In the genomic region with DNA sequence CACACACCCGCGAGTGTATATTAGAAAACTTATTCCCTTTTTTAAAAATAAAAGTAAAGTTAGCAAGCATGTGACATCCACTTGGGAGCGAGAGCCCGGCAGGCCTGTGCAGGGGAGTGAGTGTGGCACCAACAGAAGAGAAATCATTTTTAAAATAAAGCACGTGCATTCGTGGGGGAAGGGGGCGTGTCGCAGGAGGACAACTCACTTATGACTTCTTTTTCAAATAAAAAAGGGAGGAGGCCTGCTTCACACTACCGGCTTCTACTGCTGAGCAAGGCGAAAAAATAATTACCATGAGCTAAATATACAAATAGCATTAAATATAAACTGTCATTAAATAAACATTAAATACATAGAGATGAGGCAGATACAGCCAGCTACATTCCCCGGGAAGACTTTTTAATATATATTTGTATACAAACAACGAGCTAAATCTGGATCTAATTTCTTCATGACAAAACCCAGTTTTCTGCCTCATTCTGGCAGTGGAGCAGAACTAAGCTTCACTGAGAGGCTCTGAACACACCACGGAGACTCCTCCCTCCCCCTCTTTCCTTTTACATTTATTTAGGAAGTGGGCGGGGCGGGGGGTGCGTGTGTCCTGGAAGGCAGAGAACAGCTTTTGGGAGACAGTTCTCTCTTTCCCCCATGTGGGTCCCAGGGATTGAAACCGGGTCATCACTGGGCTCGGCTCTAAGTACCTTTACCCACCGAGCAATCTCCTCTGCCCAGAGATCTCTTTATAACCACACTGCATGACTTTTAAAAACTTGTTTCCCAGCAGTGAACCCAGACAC, we compare ENCODE assay signal across 9 mouse cellular contexts. TPM values are rescaled to one million over a fixed set of nuclear protein-coding genes. Genes with fewer than 3 reads are reported as not detected.
DNase-seq lines count a peak whose midpoint lies in the region; ATAC-seq and TF ChIP-seq lines count a peak whose summit lies in the region.
"Had no signal": no experiment of that assay in that cellular context is flagged by ENCODE, and none has a peak within 500 bp of the region (broad histone marks: within the 10 kb centered on the region; RNA-seq: fewer than 3 reads in every experiment).

No protein-coding gene starts in this region.

- H3K27me3 ChIP-seq in liver, adult 2 months (ENCODE audit: control insufficient read depth, insufficient read depth, low read length), result no peaks in the 10 kb centered on the region
- no peaks in the 10 kb centered on the region for H3K27me3 ChIP-seq in forebrain, embryonic 12.5 days
- no peaks in the 10 kb centered on the region for H3K27me3 ChIP-seq in limb, embryonic 13.5 days

- 57% methylated on average over 19 of the region's 19 CpGs for WGBS in liver, adult 2 months
- 27% methylated on average over 19 of the region's 19 CpGs for WGBS in forebrain, embryonic 12.5 days
- 27% methylated on average over 19 of the region's 19 CpGs for WGBS in limb, embryonic 13.5 days

- no peak for TF ChIP-seq POLR2A in liver, adult 2 months (IDR thresholded peaks at IDR 0.05; ENCODE audit: extremely low read depth, insufficient read depth, low read length)

- no peak overlapping the region for H3K9ac ChIP-seq in liver, adult 2 months (ENCODE audit: low read depth, low read length)
- H3K9ac ChIP-seq in forebrain, embryonic 12.5 days, result 0 out of 2 replicates have a peak overlapping the region, but pooled peaks have one; percentile 29
- peak overlapping the region; percentile 55 for H3K9ac ChIP-seq in limb, embryonic 13.5 days

- peaks cover 74% of the 10 kb centered on the region for H3K79me2 ChIP-seq in liver, adult 2 months (ENCODE audit: control insufficient read depth, insufficient read depth, low read length)

- DNase-seq in liver, adult 2 months (ENCODE audit: extremely low read depth, low read depth, low spot score), result no peak
- no peak for DNase-seq in liver
- no peak for DNase-seq in thymus, postnatal 0 days (ENCODE audit: low spot score)
- no peak for DNase-seq in left cerebral cortex, postnatal 10 days (ENCODE audit: extremely low spot score in 1 of 2, low spot score in 2 of 2)
- no peak for DNase-seq in thymus, postnatal 14 days

- H3K4me1 ChIP-seq in liver, adult 2 months (ENCODE audit: control insufficient read depth, insufficient read depth, low read length), result peaks cover 47% of the 10 kb centered on the region
- peaks cover 92% of the 10 kb centered on the region for H3K4me1 ChIP-seq in forebrain, embryonic 12.5 days
- H3K4me1 ChIP-seq in limb, embryonic 13.5 days, result peaks cover 86% of the 10 kb centered on the region

- ATAC-seq in forebrain, embryonic 12.5 days (ENCODE audit: low FRiP score), result no peak
- no peak for ATAC-seq in limb, embryonic 13.5 days (ENCODE audit: low FRiP score, low read depth)
- ATAC-seq in neutrophil, adult 5-6 weeks (ENCODE audit: extremely low read depth, insufficient number of reproducible peaks, low FRiP score, poor library complexity, severe bottlenecking), result peak; percentile 35; the same call in 1 of the 2 replicates
- ATAC-seq: activated CD4-positive, CD25-positive, alpha-beta regulatory T cell, adult 4 months had no signal

- no peaks in the 10 kb centered on the region for H3K9me3 ChIP-seq in forebrain, embryonic 12.5 days
- no peaks in the 10 kb centered on the region for H3K9me3 ChIP-seq in limb, embryonic 13.5 days

- no peak for TF ChIP-seq CTCF in liver, adult 2 months (IDR thresholded peaks at IDR 0.05; ENCODE audit: low read depth, low read length)

- peak overlapping the region; percentile 71 for H3K4me2 ChIP-seq in forebrain, embryonic 12.5 days
- peak overlapping the region; percentile 80 for H3K4me2 ChIP-seq in limb, embryonic 13.5 days (replicated peaks)

- H3K36me3 ChIP-seq in liver, adult 2 months (ENCODE audit: control insufficient read depth, insufficient read depth, low read length), result no peaks in the 10 kb centered on the region
- H3K36me3 ChIP-seq in forebrain, embryonic 12.5 days (replicated peaks), result no peaks in the 10 kb centered on the region
- peaks cover 6% of the 10 kb centered on the region; the same call in 1 of the 2 replicates for H3K36me3 ChIP-seq in limb, embryonic 13.5 days

- H3K4me3 ChIP-seq in liver, adult 2 months (ENCODE audit: insufficient read depth, low read depth, low read length), result no peak overlapping the region
- peak overlapping the region; percentile 24 for H3K4me3 ChIP-seq in forebrain, embryonic 12.5 days (replicated peaks)
- H3K4me3 ChIP-seq in limb, embryonic 13.5 days, result peak overlapping the region; percentile 71

- 0 out of 2 replicates have a peak overlapping the region, but pooled peaks have one; percentile 3 for H3K27ac ChIP-seq in liver, adult 2 months (replicated peaks; ENCODE audit: insufficient read depth, low read depth, low read length)
- H3K27ac ChIP-seq in forebrain, embryonic 12.5 days, result peak overlapping the region; percentile 88
- H3K27ac ChIP-seq in limb, embryonic 13.5 days, result peak overlapping the region; percentile 61

- intact Hi-C loops in left cerebral cortex, postnatal 10 days (cut with DNase I), result loop anchor here (5.0 kb wide), 1 partner anchor 39 kb away; no protein-coding TSS in a partner anchor

RNA-seq across cellular contexts. Expression of gene Vgll4, which starts 53.7 kb away (rescaled TPM):
- 24.3 and 31.0 TPM in 2 replicates for total RNA-seq in liver, adult 2 months (2014; rRNA removed)
- 32.1 and 44.5 TPM in 2 replicates for polyA plus RNA-seq in liver, adult 2 months (2012; rRNA removed)
- 91.2 and 96.1 TPM in 2 replicates for polyA plus RNA-seq in forebrain, embryonic 12.5 days (2016; fragmentation: Nextera tagmentation; extraction: Ambion mirVana)
- 154 and 156 TPM in 2 replicates for polyA plus RNA-seq in limb, embryonic 13.5 days (2015; fragmentation: Nextera tagmentation; extraction: Ambion mirVana)
- total RNA-seq in neutrophil, adult 5-6 weeks (2017), result 73.7 and 82.9 TPM in 2 replicates
- polyA plus RNA-seq in thymus, postnatal 0 days (2015; fragmentation: Nextera tagmentation; extraction: Ambion mirVana), result 74.0 and 90.5 TPM in 2 replicates
- 10 to 100 TPM; 42.7 to 51.8 TPM for total RNA-seq in left cerebral cortex, postnatal 10 days (2021)

Comparison
In these comparisons a context has a peak if more than half of its experiments do, and no peak if none do; other contexts are left out.
1. H3K27ac ChIP-seq: peak in every context shown above with its lines; median percentile 88 in forebrain, embryonic 12.5 days; 61 in limb, embryonic 13.5 days; 3 in liver, adult 2 months.